Mouse (Mus musculus) small intestine, adult 10 weeks (tissue): ENCODE measurements around the gene Olfr1278. TPM values are rescaled to one million over a fixed set of nuclear protein-coding genes. Genes with fewer than 3 reads are reported as not detected.

ENCODE experiments used
- polyA plus RNA-seq: library from polyadenylated mRNA; stranded (reverse); fragments of 350-450 nt; fragmentation: Illumina TruSeq; extraction: RNeasy Lipid Tissue Mini Kit (QIAGEN cat#74804); gene quantifications from one replicate; pipeline ENCODE4 v1.2.3, GENCODE M21; 2014; ENCODE audit warnings: low replicate concordance

The Olfr1278 gene
- polyA plus RNA-seq: not detected

DNA sequence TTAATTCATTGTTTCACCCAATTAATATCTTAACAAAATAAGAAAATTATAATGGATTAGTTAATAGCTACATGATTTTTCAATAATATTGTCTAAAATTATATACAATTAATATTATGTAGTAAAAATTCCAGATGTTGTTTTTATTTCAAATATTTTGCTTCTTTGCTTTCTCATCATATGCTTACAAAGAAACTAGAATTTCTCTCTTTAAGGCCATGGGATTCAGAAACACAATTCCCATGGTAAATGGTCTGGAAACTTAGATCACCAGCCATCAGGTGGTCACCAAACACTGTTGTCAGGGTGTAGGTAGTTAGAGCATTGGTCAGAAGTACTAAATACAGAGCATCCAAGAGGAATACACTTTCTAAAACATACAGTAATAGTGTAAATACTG, at the start of gene Olfr1278:
TSS of gene Olfr1278 (plus strand) at position 301 of the 400 bp plus-strand sequence.

DNA sequence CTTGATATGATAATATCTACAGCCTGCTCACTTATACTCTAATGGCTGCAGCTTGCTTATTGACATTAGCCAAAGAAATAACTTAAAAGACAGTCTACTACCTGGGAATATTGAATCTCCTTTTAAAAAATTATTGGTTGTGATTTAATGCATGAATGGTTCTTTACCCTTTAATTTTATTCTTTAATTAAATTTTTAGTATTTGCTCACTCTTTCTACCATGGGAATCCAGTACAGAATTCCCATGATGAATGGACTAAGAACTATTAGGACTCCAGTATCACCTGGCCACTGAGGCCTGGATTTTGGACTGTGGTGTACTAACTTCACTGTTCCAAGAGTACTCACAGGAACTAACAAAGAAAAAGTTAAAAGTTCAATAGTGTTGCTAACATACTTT, 35.7 kb upstream of the Olfr1278 start, which contains the start of gene Olfr1276:
TSS of gene Olfr1276 (plus strand) at position 301 of the 400 bp plus-strand sequence.

DNA sequence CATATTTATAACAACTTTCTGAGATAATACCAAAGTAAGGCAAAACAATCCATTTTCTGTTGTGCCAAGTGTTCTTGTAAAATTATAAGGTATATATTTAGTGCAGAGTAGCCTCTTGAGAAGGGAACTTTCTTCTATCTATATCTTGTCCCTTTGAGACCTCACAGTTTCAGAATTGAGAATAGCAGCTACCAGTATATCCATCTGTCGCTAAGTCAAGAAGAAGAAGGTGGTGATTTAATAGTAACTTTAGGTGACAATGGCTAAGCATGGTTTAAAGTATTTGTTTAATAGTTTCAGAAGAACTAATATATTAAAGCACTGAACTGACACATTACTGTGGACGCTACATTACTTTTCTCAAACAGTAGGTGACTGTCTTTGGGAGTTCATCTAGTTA, 15.9 kb upstream of the Olfr1278 start, which contains the start of gene Olfr1277:
TSS of gene Olfr1277 (minus strand) at position 101 of the 400 bp plus-strand sequence.

DNA sequence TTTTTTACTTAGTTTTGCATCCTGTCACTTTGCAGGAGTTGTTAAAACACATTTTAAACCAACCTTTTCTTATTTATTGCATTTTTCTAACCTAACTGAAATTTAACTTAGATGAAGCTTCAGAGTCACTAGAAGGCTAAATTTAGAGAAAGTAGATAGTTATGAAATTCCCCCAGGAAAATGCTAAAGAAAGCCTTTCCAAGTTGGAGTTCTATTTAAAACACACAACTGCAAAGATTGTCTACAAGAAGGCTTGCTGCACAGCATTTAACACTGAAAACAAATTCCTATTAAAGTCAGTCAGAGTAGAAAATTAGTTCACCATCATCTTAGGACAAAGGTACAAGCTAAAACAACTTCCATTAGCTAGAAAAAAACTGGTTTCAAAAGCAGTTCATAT, 10.4 kb downstream of the Olfr1278 start, which contains the start of gene Olfr1279:
TSS of gene Olfr1279 (plus strand) at position 262 of the 400 bp plus-strand sequence.

DNA sequence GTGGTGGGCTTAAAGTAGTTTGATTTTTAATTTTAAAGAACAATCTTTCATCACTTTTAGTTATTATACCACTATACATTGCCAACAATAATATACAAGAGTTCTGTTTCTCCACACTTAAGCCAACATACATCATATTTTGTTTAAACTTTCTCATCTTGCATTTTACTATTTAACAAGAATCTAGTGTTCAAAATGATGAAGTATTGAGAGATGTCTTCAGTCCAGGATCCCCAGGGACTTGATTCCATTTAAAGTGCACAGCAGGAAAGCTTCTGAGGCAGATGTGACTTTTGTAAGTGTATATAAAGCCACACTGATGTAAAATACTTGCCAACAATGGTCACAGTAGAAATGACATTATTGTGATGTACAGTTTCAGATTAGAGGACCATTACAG, 23.8 kb downstream of the Olfr1278 start, which contains the start of gene Olfr1280:
TSS of gene Olfr1280 (plus strand) at position 301 of the 400 bp plus-strand sequence.

DNA sequence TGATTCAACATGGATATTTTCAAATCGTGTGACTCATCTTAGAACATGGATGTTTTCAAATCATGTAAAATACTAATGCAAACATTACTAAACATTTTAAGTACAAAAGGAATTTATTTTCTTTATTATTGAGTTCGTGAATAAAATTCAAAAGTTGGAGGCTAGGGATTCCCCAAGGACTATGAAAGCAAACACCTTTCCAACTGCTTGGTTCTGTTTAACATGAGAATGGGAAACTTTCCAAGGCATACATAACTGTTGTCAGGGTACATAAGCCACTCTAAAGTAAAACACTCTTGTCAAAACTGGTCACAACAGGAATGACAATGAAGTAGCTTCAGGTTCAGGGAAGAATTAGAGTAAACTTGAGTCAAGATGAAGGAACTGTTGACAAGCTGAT, 36.3 kb downstream of the Olfr1278 start, which contains the start of gene Olfr1281:
TSS of gene Olfr1281 (plus strand) at position 301 of the 400 bp plus-strand sequence.

DNA sequence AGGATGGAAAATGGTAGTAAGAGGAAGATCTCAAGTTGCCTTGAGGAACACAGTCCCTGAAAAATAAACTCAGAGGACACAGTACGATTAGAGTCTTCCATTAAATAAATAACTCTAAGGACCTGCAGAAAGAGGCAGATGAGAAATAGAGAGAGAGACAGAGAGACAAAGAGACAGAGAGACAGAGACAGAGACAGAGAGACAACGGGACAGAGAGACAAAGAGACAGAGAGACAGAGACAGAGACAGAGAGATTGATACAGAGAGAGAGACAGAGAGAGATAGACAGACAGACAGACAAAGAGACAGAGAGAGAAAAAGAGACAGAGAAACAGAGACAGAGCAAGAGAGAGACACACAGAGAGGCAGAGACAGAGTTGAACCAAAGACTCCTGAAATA, 46.0 kb downstream of the Olfr1278 start, which contains the start of gene Olfr1282:
TSS of gene Olfr1282 (minus strand) at position 101 of the 400 bp plus-strand sequence.

Other genes with a start within 250 kb of the Olfr1278 start
- gene Gm13941, start 184.2 kb upstream of the Olfr1278 start, polyA plus RNA-seq: not detected
- not detected for gene Gm15130, start 137.2 kb upstream of the Olfr1278 start, polyA plus RNA-seq
- gene 4930430A15Rik, start 60.5 kb upstream of the Olfr1278 start, polyA plus RNA-seq: not detected
- gene Olfr1275, start 54.9 kb upstream of the Olfr1278 start, polyA plus RNA-seq: not detected
- gene Olfr1276, start 35.6 kb upstream of the Olfr1278 start, polyA plus RNA-seq: not detected
- not detected for gene Olfr1277, start 16.0 kb upstream of the Olfr1278 start, polyA plus RNA-seq
- not detected for gene Olfr1279, start 10.5 kb downstream of the Olfr1278 start, polyA plus RNA-seq
- gene Olfr1280, start 23.9 kb downstream of the Olfr1278 start, polyA plus RNA-seq: not detected
- gene Olfr1281, start 36.4 kb downstream of the Olfr1278 start, polyA plus RNA-seq: not detected
- gene Olfr1282, start 45.9 kb downstream of the Olfr1278 start, polyA plus RNA-seq: not detected
- not detected for gene Olfr1283, start 76.7 kb downstream of the Olfr1278 start, polyA plus RNA-seq
- not detected for gene Olfr1284, start 85.4 kb downstream of the Olfr1278 start, polyA plus RNA-seq
- gene Olfr1286, start 133.0 kb downstream of the Olfr1278 start, polyA plus RNA-seq: not detected
- not detected for gene Olfr1287, start 159.0 kb downstream of the Olfr1278 start, polyA plus RNA-seq
- gene Olfr1288, start 184.0 kb downstream of the Olfr1278 start, polyA plus RNA-seq: not detected
- not detected for gene Olfr1289, start 190.7 kb downstream of the Olfr1278 start, polyA plus RNA-seq
- gene Olfr1290, start 203.7 kb downstream of the Olfr1278 start, polyA plus RNA-seq: not detected
- gene Olfr1291-ps1, start 207.0 kb downstream of the Olfr1278 start, polyA plus RNA-seq: not detected
- not detected for gene Olfr1293-ps, start 235.1 kb downstream of the Olfr1278 start, polyA plus RNA-seq